Mouse (Mus musculus): ENCODE data around the gene Ankrd10. TPM values are rescaled to one million over a fixed set of nuclear protein-coding genes. Genes with fewer than 3 reads are reported as not detected.
"Not testable (repeated sequence)": the region's sequence is repeated elsewhere in the genome, so short reads cannot be mapped to it uniquely, and the experiment has no call there.

The Ankrd10 gene
- 80.5 and 95.6 TPM in 2 replicates for polyA plus RNA-seq (2012; rRNA removed)

GRCm38 (mm10) chr8:11635611-11636081 is at the start of gene Ankrd10:
TSS of gene Ankrd10 (minus strand) at chr8:11635757.
- peak; percentile 92 for DNase-seq (ENCODE audit: low spot score)

DNA sequence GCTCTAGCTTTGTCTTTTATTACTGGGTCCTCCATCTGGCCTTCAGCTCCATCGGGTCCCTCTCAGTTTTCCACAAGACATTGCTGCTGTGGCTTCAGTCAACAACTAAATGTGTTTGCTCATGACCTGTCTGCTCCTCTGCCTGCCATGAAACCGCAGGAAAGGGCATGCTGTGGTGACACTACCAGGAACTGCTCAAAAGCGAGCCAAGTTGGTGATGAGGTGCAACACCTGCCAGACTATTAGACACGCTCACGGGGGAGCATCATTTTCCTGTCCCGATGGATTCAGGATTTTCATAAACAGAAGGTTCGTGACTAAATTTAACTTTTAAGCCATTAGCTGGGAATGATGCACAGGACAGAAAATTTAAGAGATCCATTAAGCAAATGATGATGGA is 49.0 kb upstream of the Ankrd10 start:
- DNase-seq (ENCODE audit: low spot score), result no peak

DNA sequence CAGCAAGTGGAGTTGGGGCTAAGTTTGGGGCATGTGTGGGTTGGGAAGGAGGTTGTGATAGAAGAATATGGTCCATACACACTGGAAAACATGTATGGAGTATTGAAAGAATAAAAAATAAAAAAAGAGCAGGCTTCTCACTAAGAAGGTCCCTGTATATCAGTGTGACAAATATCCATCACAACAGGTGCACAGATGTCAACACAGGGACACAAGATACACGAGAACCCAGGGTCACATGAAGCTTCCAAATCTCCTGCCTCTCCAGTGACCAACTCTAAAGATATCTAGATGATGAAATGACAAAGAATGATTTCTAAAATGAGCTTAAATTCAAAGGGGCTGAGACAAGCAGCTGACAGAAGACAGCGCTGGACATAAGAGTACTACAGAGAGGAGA is 32.8 kb upstream of the Ankrd10 start:
- DNase-seq (ENCODE audit: low spot score), result no peak

- not testable (repeated sequence) for DNase-seq (ENCODE audit: low spot score)
These were observed 30.6 kb upstream of the Ankrd10 start for GRCm38 (mm10) chr8:11666023-11666716.

DNA sequence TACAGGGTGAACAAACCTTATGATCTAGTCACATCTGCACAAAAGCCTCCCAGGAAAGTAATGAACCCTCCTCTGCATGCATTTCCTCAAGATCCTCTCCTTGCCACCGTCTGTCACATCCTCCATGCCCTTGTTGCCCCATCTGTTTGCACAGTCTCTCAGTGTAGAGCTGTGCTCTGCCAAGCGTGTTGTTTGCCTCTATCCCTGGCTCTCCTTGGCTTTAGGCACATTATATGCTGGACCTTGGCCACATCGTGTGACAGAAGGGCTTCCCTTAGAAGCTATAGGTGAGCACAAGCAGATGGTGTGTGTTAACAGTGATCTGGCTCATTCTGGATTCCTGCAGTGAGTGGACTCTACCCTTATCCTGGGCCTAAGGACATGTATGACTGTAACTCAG is 26.4 kb upstream of the Ankrd10 start:
- DNase-seq (ENCODE audit: low spot score), result no peak

DNA sequence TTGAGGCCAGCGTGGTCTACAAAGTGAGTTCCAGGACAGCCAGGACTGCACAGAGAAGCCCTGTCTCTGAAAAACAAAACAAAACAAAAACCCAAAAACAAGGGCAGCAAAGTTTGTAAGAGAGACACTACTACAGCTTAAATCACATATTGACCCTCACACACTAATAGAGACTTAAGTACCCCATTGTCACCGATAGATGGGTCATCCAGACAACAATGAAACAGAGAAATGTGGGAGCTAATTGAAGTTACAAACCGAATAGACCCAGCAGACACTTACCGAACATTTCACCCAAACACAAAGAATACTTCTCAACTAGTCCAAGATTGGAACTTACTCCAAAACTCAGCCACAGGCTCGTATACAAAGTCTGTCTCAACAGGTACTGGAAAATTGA is 14.5 kb upstream of the Ankrd10 start:
- no peak for DNase-seq (ENCODE audit: low spot score)

- no peak for DNase-seq (ENCODE audit: low spot score)
These were observed 7.6 kb upstream of the Ankrd10 start for GRCm38 (mm10) chr8:11643123-11643522.

DNA sequence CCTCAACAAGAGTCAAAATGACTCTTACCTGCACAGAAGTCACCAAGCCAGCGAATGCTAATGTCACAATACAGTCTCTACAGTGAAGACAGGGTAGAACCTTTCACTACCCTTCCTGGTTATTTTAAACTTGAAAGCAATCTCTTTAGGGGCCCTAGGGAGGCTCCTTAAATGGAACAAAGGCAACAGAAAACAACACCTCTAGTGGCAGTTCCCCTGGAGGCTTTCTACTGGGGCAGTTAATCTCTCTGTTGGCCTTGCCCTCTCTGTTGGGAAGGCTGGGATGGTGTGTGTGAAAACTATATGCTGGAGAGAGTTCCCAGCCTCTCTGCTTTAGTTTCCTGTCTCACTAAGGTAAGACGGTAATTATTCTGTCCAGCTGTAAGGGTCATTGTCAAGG is 5.0 kb upstream of the Ankrd10 start:
- no peak for DNase-seq (ENCODE audit: low spot score)

DNA sequence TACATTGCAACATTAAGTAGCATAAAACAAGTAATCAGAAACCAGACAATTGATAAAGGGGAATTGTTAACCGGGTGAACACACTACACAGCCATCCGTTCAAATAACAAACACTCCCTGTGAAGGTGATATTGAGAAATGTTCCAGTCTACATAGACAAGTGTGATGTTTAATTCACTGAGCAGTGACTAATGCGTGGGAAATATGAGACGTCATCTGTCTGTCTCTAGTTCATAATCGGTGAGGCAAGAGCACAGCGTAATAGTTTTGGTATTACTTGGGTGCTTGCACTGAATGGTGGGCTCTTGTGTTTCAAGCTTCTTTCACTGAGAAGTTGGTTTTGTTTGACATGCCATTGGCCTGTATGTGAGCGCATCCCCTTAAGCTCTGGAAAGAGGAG is 2.0 kb upstream of the Ankrd10 start:
- no peak for DNase-seq (ENCODE audit: low spot score)

GRCm38 (mm10) chr8:11636324-11637057 is 934 bp upstream of the Ankrd10 start:
- peak; percentile 53 for DNase-seq (ENCODE audit: low spot score)

DNA sequence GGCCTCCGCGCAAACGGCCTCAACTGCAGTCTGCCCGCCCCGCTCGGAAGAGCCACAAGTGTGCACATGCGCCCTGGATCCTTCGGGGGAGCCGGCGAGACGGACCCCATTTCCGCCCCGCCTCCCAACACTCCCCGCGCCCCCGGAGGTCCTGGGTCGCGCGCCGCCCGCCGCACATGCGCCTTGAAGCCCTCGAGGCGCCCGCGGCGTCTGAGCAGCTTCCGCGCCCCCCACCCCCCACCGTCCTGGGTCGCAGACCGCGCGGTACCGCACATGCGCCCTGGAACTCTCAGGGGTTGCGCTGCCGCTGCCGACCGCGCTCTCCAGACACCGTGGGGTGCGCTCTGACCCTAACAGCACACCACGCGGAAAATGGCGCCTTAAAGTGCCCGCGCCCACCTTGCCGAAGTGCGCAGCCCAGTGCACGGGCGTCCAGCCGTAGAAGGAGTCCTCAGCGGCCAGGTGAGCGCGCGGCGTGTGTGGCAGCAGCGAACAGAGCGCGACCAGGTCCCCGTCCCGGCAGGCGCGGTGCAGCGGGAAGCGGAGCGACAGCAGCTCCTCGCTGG is 462 bp downstream of the Ankrd10 start:
- peak; percentile 58 for DNase-seq (ENCODE audit: low spot score)

DNA sequence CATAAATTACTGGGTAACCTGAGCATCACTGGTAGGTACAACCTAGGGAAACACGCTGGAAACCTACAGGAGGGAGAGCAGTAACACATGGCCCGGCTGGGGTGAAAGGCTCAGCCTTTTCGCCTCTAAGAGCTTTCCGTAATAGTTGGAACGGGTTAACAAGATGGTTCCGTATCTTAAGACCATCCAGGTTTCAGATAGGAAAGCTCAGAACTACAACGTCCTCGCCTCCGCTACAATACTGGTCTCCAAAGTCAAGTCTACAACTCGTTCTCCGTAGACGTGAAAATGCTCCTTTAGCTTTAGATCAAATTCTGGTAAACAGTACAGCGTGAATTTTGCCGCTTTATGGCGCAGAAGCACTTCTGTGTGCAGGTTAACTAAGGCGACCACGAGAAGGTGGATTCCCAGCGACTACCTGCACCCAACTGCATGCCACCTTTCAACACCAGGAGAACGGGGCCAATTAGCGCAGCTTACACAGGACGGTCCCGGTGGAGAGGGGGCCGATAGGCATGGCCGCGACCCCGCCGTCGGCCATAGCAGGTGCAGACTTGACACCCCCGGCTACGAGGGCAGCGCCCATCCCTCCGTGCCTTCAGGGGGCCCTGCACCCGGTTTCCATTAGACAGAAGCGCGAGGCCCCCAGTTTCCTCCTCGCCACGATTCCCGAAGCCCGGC is 1.1 kb downstream of the Ankrd10 start:
- no peak for DNase-seq (ENCODE audit: low spot score)

DNA sequence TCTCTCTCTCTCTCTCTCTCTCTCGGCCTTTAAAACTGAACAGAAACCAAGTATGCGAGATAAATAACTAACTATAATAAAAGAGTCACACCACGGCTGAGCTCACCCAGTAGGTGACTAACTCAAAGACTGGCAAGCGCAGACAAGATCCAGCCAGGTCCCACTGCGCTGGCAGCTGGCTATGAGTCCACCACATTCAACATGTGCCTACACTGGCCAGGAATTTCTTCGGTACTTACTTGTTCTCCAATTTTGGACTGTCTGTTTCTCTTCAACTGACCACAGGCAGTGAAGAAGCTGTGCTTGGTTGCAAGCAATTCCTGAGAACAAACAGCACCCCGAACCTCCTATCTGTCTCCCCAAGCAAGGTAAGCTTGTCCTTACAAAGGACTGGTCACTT is 2.1 kb downstream of the Ankrd10 start:
- DNase-seq (ENCODE audit: low spot score), result no peak

- no peak for DNase-seq (ENCODE audit: low spot score)
These were observed 3.2 kb downstream of the Ankrd10 start for GRCm38 (mm10) chr8:11632406-11632805.

- no peak for DNase-seq (ENCODE audit: low spot score)
These were observed 6.4 kb downstream of the Ankrd10 start for GRCm38 (mm10) chr8:11629206-11629605.

GRCm38 (mm10) chr8:11628506-11629132 is 6.9 kb downstream of the Ankrd10 start:
- DNase-seq (ENCODE audit: low spot score), result no peak

DNA sequence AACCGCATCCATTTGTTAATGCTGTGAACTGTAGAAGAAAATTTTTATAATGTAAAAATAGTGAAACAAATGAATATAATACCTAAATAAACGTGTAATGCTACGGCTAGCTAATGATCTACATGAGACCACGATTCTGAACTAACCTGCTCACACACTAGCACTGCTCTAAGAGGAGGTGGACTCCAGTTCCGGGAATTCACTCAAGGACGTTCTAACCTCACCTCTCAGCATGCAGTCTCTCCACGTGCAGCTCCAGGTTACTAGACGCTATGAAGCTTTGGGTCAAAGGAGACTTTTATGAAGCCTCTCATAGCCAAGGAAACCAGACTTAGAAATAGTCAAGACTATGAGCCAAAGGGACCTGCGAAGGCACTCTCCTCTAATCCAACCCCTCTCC is 7.8 kb downstream of the Ankrd10 start:
- no peak for DNase-seq (ENCODE audit: low spot score)

DNA sequence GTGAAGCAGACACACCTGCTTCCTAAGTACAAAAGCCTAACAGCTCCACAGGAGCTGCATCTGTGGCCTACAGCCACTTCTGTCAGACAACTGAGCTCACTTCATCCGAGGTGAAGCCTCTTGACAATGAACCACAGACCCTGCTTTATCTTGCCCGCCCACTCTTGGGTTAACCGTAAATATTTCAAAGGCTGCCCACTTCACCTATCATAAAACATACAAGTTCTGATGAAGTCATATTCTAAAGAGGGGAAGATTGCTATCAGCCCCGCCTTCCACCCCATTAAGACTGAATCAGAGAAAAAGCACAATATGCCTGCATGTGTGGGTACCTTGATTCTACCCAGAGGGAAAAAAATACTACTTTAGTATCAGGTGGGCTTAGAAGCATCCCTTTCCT is 10.5 kb downstream of the Ankrd10 start:
- no peak for DNase-seq (ENCODE audit: low spot score)

GRCm38 (mm10) chr8:11619091-11619490 is 16.5 kb downstream of the Ankrd10 start:
- no peak for DNase-seq (ENCODE audit: low spot score)

DNA sequence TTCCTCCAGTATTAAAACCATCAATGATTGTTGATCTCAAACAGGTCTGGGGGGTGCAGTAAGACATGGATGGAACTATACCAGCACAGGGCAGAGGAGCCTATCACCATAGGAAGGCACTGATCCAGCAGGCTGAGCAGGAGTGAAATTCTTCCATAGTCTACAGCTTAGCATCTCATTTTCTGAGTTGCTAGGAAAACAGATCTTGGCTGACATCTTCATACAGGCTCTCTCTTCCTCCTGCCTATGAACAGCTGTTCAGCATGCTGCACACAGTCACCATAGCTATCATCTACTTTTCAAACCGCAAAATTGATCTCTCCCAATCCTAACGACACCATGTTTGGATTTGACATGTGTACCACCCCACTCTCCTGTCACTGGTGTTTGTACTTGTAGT is 17.5 kb downstream of the Ankrd10 start:
- no peak for DNase-seq (ENCODE audit: low spot score)

DNA sequence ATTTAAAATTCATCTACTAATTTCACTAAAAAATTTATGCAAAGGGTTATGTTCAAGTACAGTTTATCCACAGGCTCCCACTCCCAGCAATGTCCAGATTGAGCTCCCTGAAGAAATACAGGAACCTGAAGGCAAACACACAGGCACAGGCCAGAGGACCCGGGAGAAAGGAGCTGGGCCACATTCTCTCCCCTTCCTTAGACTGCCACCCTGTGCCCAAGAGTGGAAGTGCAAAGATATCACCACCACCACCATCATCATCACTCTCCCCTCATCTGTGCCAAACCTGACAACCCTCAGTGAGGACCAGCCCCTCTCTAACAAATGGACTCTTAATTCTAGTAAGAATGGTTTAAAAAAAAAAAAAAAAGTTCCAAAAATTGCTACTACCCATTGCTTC is 19.3 kb downstream of the Ankrd10 start:
- DNase-seq (ENCODE audit: low spot score), result no peak

Measured in urinary bladder, adult 2 months (tissue).